8 mouse cellular contexts compared by ENCODE assay signal in the genomic region with DNA sequence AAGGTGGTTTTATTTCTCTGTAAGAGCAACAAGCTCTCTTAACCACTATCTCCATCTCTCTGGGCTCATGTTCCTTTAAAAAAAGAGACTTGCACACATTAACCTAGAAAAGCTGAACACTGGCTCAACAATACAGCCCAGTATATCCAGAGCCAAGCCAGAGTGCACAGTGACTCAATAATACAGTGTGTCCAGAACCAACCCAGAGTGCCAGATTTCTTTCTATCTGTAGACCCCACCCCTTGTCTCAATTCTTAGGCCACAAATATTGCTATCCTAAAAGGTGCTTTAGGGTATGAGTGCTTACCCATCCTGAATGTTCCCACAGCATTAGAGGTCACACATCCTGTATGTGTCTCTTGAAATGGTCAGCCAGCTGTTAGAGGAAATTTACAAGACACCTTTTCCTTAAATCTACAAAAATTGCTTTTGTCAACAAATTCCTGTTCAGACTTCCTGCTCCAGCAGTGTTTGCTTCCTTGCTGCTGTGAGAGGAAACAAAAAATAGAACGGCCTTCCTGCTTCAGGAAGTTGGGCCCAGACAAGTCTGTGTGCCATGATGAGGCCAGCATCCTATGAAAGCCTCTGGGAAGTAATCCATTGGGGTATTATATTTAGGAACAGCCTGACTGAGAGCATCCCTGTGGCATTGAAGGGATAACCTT.
DNase-seq lines count a peak whose midpoint lies in the region; ATAC-seq lines count a peak whose summit lies in the region.
"Had no signal": no experiment of that assay in that cellular context is flagged by ENCODE, and none has a peak within 500 bp of the region (broad histone marks: within the 10 kb centered on the region; RNA-seq: fewer than 3 reads in every experiment).

No protein-coding gene starts in this region.

- 31% methylated on average over 1 of the region's 1 CpGs for WGBS in liver, embryonic 11.5 days
- 63% methylated on average over 1 of the region's 1 CpGs for WGBS in heart, embryonic 13.5 days
- 38% methylated on average over 1 of the region's 1 CpGs for WGBS in kidney, embryonic 14.5 days

- no peaks in the 10 kb centered on the region for H3K9me3 ChIP-seq in liver, embryonic 11.5 days (ENCODE audit: control insufficient read depth, low read length)
- no peaks in the 10 kb centered on the region for H3K9me3 ChIP-seq in heart, embryonic 13.5 days
- no peaks in the 10 kb centered on the region for H3K9me3 ChIP-seq in kidney, embryonic 14.5 days (ENCODE audit: control insufficient read depth, low read length)

- no peak for ATAC-seq in liver, embryonic 11.5 days (replicated peaks; ENCODE audit: low FRiP score)
- no peak for ATAC-seq in heart, embryonic 13.5 days (ENCODE audit: extremely low read depth, insufficient number of reproducible peaks, low FRiP score, low TSS enrichment)
- peak; percentile 35; the same call in 1 of the 2 replicates for ATAC-seq in kidney, embryonic 14.5 days (ENCODE audit: low FRiP score, low TSS enrichment)

- DNase-seq in liver, embryonic 11.5 days (ENCODE audit: low spot score) = no peak
- DNase-seq in liver = no peak
- peak; percentile 22 for DNase-seq in lung, postnatal 36 days
- DNase-seq in cerebellum, adult 9-11 months = no peak
- DNase-seq in right cerebral cortex, postnatal 36 days (ENCODE audit: low spot score in 2 of 2) = no peak

- no peak overlapping the region for H3K4me2 ChIP-seq in liver, embryonic 11.5 days
- no peak overlapping the region for H3K4me2 ChIP-seq in heart, embryonic 13.5 days
- no peak overlapping the region for H3K4me2 ChIP-seq in kidney, embryonic 14.5 days (replicated peaks; ENCODE audit: low read depth, low read length)

- no peaks in the 10 kb centered on the region for H3K27me3 ChIP-seq in liver, embryonic 11.5 days (replicated peaks; ENCODE audit: control insufficient read depth, insufficient read depth, low read length)
- no peaks in the 10 kb centered on the region for H3K27me3 ChIP-seq in heart, embryonic 13.5 days (replicated peaks)
- H3K27me3 ChIP-seq in kidney, embryonic 14.5 days (ENCODE audit: control insufficient read depth, insufficient read depth, low read length) = no peaks in the 10 kb centered on the region

- no peak overlapping the region for H3K9ac ChIP-seq in liver, embryonic 11.5 days (ENCODE audit: low read depth, low read length)
- no peak overlapping the region for H3K9ac ChIP-seq in heart, embryonic 13.5 days
- H3K9ac ChIP-seq in kidney, embryonic 14.5 days (ENCODE audit: low read depth, low read length) = no peak overlapping the region

- no peaks in the 10 kb centered on the region for H3K4me1 ChIP-seq in liver, embryonic 11.5 days (replicated peaks; ENCODE audit: control insufficient read depth, insufficient read depth, low read length)
- peaks cover 37% of the 10 kb centered on the region for H3K4me1 ChIP-seq in heart, embryonic 13.5 days
- no peaks in the 10 kb centered on the region for H3K4me1 ChIP-seq in kidney, embryonic 14.5 days (ENCODE audit: control insufficient read depth, insufficient read depth, low read length)

- no peak overlapping the region for H3K4me3 ChIP-seq in liver, embryonic 11.5 days (ENCODE audit: low read depth, low read length)
- no peak overlapping the region for H3K4me3 ChIP-seq in heart, embryonic 13.5 days
- H3K4me3 ChIP-seq in kidney, embryonic 14.5 days (ENCODE audit: low read length) = no peak overlapping the region

- 0 out of 2 replicates have a peak overlapping the region, but pooled peaks have one; percentile 32 for H3K27ac ChIP-seq in liver, embryonic 11.5 days (ENCODE audit: low read depth, low read length)
- H3K27ac ChIP-seq in heart, embryonic 13.5 days (replicated peaks) = peak overlapping the region; percentile 73
- peak overlapping the region; percentile 3; the same call in 1 of the 2 replicates for H3K27ac ChIP-seq in kidney, embryonic 14.5 days (ENCODE audit: low read depth, low read length)
- H3K27ac ChIP-seq: macrophage had no signal

- no peaks in the 10 kb centered on the region for H3K36me3 ChIP-seq in liver, embryonic 11.5 days (ENCODE audit: control insufficient read depth, insufficient read depth, low read length)
- no peaks in the 10 kb centered on the region for H3K36me3 ChIP-seq in heart, embryonic 13.5 days
- no peaks in the 10 kb centered on the region for H3K36me3 ChIP-seq in kidney, embryonic 14.5 days (ENCODE audit: control insufficient read depth, insufficient read depth, low read length)

Comparison
In these comparisons a context has a peak if more than half of its experiments do, and no peak if none do; other contexts are left out.
1. H3K27ac ChIP-seq: peak in every context shown above with its lines; median percentile 73 in heart, embryonic 13.5 days; 32 in liver, embryonic 11.5 days; 3 in kidney, embryonic 14.5 days.